Mouse (Mus musculus): Measurements from ENCODE around the gene Olfr221. TPM values are rescaled to one million over a fixed set of nuclear protein-coding genes. Genes with fewer than 3 reads are reported as not detected.

The Olfr221 gene
- polyA plus RNA-seq, 1 experiment from 2014 or later: not detected

DNA sequence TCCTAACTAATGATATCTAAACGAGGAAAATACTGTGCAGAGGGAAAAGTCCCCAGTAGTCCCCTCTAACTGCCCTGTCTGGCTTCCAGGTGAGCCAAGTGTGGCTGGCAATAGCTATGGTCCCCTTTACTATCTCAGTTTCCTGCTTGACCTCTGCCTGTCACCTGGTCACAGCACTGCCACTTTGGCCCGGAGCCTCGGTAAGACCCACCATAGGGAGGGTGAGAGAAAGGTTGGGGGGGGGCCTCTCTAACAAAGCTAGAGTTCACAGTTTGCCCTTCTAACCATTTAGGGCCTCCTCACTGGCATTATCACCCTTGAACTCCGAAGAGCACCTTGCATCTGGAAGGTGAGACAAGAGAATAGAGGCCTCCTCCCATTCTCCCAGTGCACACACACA is 24.6 kb downstream of the Olfr221 start:
- Histone ChIP-seq H3K9ac (ENCODE audit: low read length) (no peak overlapping the region), H3K27ac (replicated peaks) (no peak overlapping the region), H3K9me3 (ENCODE audit: control insufficient read depth, low read length) (no peaks in the 10 kb centered on the region), H3K27me3 (ENCODE audit: control insufficient read depth, insufficient read depth, low read length) (no peaks in the 10 kb centered on the region), H3K4me1 (replicated peaks; ENCODE audit: control insufficient read depth, insufficient read depth) (peaks cover 13% of the 10 kb centered on the region; the same call in 1 of the 2 replicates), H3K36me3 (ENCODE audit: control insufficient read depth, insufficient read depth, low read length) (no peaks in the 10 kb centered on the region), H3K4me2 (replicated peaks; ENCODE audit: low read depth) (no peak overlapping the region), H3K4me3 (ENCODE audit: low read depth, low read length) (no peak overlapping the region)
- no peak for TF ChIP-seq EP300 (optimal IDR thresholded peaks at IDR 0.05)
- TF ChIP-seq CTCF (IDR thresholded peaks at IDR 0.05; ENCODE audit: low read depth): no peak
- 77% methylated on average over 4 of the region's 4 CpGs for WGBS
- ATAC-seq (ENCODE audit: low FRiP score, low TSS enrichment) (no peak), DNase-seq (ENCODE audit: low spot score) (no peak)

DNA sequence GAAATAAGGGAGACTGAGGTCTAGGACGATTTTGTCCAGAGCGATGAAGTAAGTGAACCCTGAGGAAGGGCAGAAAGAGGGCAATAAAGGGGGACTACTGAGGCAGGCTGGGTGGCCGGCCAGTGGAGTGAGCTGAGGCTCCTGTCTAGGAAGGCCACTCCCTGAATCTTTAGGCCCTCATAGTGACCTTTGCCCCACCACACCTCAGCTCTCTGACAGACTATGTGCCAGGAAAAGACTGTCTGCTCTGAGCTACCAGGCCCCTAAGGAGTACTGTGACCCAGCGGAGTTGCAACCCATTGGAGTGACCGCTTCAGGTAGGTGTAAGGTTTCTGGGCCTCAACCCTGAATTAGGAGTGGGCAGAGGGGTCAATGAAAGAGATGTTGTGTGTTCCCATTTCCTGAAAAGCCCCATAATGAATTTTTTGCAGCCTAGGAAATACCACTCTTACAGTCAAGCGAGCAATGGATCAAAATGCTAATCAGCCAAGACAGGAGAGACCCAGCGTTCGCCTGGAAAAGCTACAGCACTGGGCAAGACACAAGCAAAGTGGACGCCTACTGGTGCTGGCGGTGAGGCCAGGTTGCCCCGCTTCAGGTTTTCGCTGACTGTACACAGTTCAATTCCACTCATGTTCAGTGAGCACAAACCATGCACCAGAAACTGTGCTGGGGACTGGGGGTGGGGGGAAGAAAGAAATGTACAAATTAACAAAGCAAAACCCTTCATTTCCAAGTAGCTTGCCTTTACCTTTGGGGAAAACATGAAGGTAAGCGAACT is 25.4 kb downstream of the Olfr221 start:
- Histone ChIP-seq H3K4me2 (replicated peaks; ENCODE audit: low read depth) (peak overlapping the region; percentile 11; the same call in 1 of the 2 replicates), H3K4me3 (ENCODE audit: low read depth, low read length) (no peak overlapping the region), H3K9me3 (ENCODE audit: control insufficient read depth, low read length) (no peaks in the 10 kb centered on the region), H3K27me3 (ENCODE audit: control insufficient read depth, insufficient read depth, low read length) (no peaks in the 10 kb centered on the region), H3K4me1 (replicated peaks; ENCODE audit: control insufficient read depth, insufficient read depth) (peaks cover 13% of the 10 kb centered on the region; the same call in 1 of the 2 replicates), H3K27ac (replicated peaks) (peak overlapping the region; percentile 99), H3K36me3 (ENCODE audit: control insufficient read depth, insufficient read depth, low read length) (no peaks in the 10 kb centered on the region), H3K9ac (ENCODE audit: low read length) (no peak overlapping the region)
- 83% methylated on average over 13 of the region's 13 CpGs for WGBS
- peak; percentile 68 for DNase-seq (ENCODE audit: low spot score)
- TF ChIP-seq EP300 (optimal IDR thresholded peaks at IDR 0.05) (no peak), CTCF (IDR thresholded peaks at IDR 0.05; ENCODE audit: low read depth) (no peak)
- ATAC-seq (ENCODE audit: low FRiP score, low TSS enrichment): no peak

DNA sequence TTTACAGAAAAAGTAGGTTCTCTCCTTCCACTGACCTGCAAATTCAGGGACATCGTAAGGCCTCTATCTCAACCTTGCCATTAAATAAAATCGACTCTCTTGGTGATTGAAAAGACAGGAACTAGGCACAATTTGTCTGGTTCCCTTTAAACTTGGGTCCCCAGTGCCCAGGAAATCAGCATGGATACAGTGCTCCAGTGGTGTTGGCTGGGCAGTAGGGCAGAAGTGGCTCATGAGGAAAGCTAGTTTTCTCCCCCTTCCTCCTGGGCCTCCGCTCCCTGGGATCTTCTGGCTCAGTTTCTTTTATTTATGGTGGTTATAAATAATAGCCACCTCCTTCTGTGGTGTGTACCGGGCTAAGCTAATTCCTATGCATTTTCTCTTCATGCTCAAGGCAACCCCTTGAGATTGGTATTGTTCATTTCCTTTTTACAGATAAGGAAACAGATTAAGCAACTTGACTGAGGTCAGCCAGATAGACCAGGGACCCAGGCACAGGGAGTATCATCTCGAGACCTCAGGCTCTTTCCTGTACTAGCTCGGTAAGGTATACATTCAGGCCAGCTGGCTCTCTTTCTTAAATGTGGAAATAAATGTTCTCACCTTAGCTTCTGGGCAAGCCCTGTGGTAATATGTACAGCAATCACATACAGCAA is 26.7 kb downstream of the Olfr221 start, which contains the start of gene Tmem253:
TSS of gene Tmem253 (plus strand) at position 214 of the 656 bp plus-strand sequence.
- ATAC-seq (ENCODE audit: low FRiP score, low TSS enrichment) (no peak), DNase-seq (ENCODE audit: low spot score) (no peak)
- Histone ChIP-seq H3K9me3 (ENCODE audit: control insufficient read depth, low read length) (no peaks in the 10 kb centered on the region), H3K36me3 (ENCODE audit: control insufficient read depth, insufficient read depth, low read length) (no peaks in the 10 kb centered on the region), H3K27me3 (ENCODE audit: control insufficient read depth, insufficient read depth, low read length) (no peaks in the 10 kb centered on the region), H3K9ac (ENCODE audit: low read length) (peak within 1 kb of the TSS; percentile 87), H3K4me1 (replicated peaks; ENCODE audit: control insufficient read depth, insufficient read depth) (peaks cover 13% of the 10 kb centered on the region; the same call in 1 of the 2 replicates), H3K4me3 (ENCODE audit: low read depth, low read length) (peak within 1 kb of the TSS; percentile 60), H3K27ac (replicated peaks) (peak within 1 kb of the TSS; percentile 99), H3K4me2 (replicated peaks; ENCODE audit: low read depth) (peak within 1 kb of the TSS; percentile 71)
- TF ChIP-seq CTCF (IDR thresholded peaks at IDR 0.05; ENCODE audit: low read depth): no peak
- WGBS: 9% methylated on average over 6 of the region's 6 CpGs

DNA sequence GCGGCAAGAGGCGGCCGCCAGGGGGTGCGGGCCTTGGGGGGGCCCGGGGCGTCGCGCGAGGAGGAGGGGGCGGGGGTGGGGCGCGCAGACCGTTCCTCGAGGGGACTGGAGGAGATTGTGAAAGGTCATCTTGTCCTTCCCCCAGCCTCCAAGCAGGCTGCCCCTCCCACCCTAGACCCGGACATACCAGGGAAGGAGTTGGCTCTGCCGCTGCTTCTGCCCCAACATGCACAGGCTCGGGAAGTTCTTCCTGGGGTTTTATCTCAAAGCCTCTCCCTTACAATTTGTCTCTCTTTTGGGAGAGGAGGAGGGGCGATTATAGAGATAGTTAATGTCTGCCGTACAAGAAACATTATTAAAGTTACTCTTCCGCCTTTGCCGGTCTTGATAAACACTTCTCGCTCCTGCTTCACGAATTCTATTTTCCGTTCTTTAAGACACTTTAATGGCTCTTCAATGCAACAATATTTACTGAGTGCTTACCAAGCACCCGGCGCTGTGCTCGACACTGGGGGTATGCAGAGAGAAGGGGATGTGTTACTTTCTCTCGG is 27.4 kb downstream of the Olfr221 start:
- peaks cover 13% of the 10 kb centered on the region; the same call in 1 of the 2 replicates for H3K4me1 ChIP-seq (replicated peaks; ENCODE audit: control insufficient read depth, insufficient read depth)
- DNase-seq (ENCODE audit: low spot score): peak; percentile 78
- peak overlapping the region; percentile 87 for H3K9ac ChIP-seq (ENCODE audit: low read length)
- TF ChIP-seq EP300 (optimal IDR thresholded peaks at IDR 0.05) (no peak), CTCF (IDR thresholded peaks at IDR 0.05; ENCODE audit: low read depth) (no peak)
- H3K4me2 ChIP-seq (replicated peaks; ENCODE audit: low read depth): peak overlapping the region; percentile 71
- peak overlapping the region; percentile 60 for H3K4me3 ChIP-seq (ENCODE audit: low read depth, low read length)
- peak overlapping the region; percentile 99 for H3K27ac ChIP-seq (replicated peaks)
- ATAC-seq (ENCODE audit: low FRiP score, low TSS enrichment): 0 out of 2 replicates have a peak, but pooled peaks have one; percentile 22
- no peaks in the 10 kb centered on the region for H3K9me3 ChIP-seq (ENCODE audit: control insufficient read depth, low read length)
- under 1% methylated on average over 14 of the region's 28 CpGs for WGBS
- no peaks in the 10 kb centered on the region for H3K27me3 ChIP-seq (ENCODE audit: control insufficient read depth, insufficient read depth, low read length)
- no peaks in the 10 kb centered on the region for H3K36me3 ChIP-seq (ENCODE audit: control insufficient read depth, insufficient read depth, low read length)

DNA sequence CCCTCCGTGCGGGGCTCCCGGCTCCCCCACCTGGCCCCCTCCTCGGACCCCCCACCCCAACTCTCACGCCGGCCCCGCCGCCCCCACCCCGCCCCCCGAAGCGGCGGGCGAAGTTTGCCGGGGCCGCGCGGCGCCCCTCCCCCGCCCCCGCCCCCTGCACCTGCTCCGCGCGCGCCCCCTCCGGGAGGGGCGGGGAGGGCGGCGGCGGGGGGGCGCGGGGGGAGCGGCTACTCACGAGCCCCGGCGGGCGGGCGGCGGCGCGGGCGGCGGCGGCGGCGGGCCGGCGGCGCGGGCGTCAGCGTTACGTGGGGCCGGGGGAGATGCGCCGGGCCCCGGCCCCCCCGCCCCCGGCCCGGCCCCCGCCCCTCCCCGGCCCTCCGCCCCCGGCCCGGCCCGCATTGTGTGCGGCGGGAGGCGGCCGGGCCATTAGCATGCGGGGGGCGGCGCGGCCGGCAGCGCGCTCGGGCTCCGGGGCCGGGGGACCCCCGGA is 27.9 kb downstream of the Olfr221 start:
- H3K4me3 ChIP-seq (ENCODE audit: low read depth, low read length): peak overlapping the region; percentile 60
- peak overlapping the region; percentile 87 for H3K9ac ChIP-seq (ENCODE audit: low read length)
- H3K27ac ChIP-seq (replicated peaks): peak overlapping the region; percentile 99
- no peaks in the 10 kb centered on the region for H3K36me3 ChIP-seq (ENCODE audit: control insufficient read depth, insufficient read depth, low read length)
- peak overlapping the region; percentile 71 for H3K4me2 ChIP-seq (replicated peaks; ENCODE audit: low read depth)
- H3K4me1 ChIP-seq (replicated peaks; ENCODE audit: control insufficient read depth, insufficient read depth): peaks cover 13% of the 10 kb centered on the region; the same call in 1 of the 2 replicates
- ATAC-seq (ENCODE audit: low FRiP score, low TSS enrichment) (0 out of 2 replicates have a peak, but pooled peaks have one; percentile 3), DNase-seq (ENCODE audit: low spot score) (no peak)
- WGBS: 0% methylated on average over 4 of the region's 80 CpGs
- H3K27me3 ChIP-seq (ENCODE audit: control insufficient read depth, insufficient read depth, low read length): no peaks in the 10 kb centered on the region
- H3K9me3 ChIP-seq (ENCODE audit: control insufficient read depth, low read length): no peaks in the 10 kb centered on the region
- TF ChIP-seq CTCF (IDR thresholded peaks at IDR 0.05; ENCODE audit: low read depth) (no peak), EP300 (optimal IDR thresholded peaks at IDR 0.05) (no peak)
